ENCODE assay signal across 18 mouse cellular contexts in genomic region chr1:131947997-131948525, GRCm38 (mm10). TPM values are rescaled to one million over a fixed set of nuclear protein-coding genes. Genes with fewer than 3 reads are reported as not detected.
A peak's percentile ranks its signal among the peaks of the same experiment; 100 is the strongest.
DNase-seq lines count a peak whose midpoint lies in the region; ATAC-seq and TF ChIP-seq lines count a peak whose summit lies in the region.
"Had no signal": no experiment of that assay in that cellular context is flagged by ENCODE, and none has a peak within 500 bp of the region (broad histone marks: within the 10 kb centered on the region; RNA-seq: fewer than 3 reads in every experiment).

No protein-coding gene starts in this region.

- no peak for TF ChIP-seq EP300 in stomach, postnatal 0 days (optimal IDR thresholded peaks at IDR 0.05)

- TF ChIP-seq CTCF in kidney, postnatal 0 days (IDR thresholded peaks at IDR 0.05; ENCODE audit: low read depth), result peak; percentile 31; the same call in 1 of the 2 replicates
- peak; percentile 30; the same call in 1 of the 2 replicates for TF ChIP-seq CTCF in stomach, postnatal 0 days (IDR thresholded peaks at IDR 0.05; ENCODE audit: low read depth)

- no peak overlapping the region for H3K4me3 ChIP-seq in heart, embryonic 16.5 days (ENCODE audit: low read length)
- no peak overlapping the region for H3K4me3 ChIP-seq in heart, embryonic 10.5 days
- no peak overlapping the region for H3K4me3 ChIP-seq in kidney, postnatal 0 days (replicated peaks; ENCODE audit: low read depth, low read length)
- no peak overlapping the region for H3K4me3 ChIP-seq in neural tube, embryonic 11.5 days (ENCODE audit: low read depth, low read length)
- no peak overlapping the region for H3K4me3 ChIP-seq in stomach, postnatal 0 days (ENCODE audit: low read depth, low read length)
- H3K4me3 ChIP-seq: forebrain, embryonic 12.5 days; layer of hippocampus, adult 2 months; limb, embryonic 12.5 days; liver, embryonic 15.5 days had no signal

- H3K9me3 ChIP-seq in heart, embryonic 16.5 days (replicated peaks; ENCODE audit: control insufficient read depth, low read length), result no peaks in the 10 kb centered on the region
- H3K9me3 ChIP-seq in heart, embryonic 10.5 days, result no peaks in the 10 kb centered on the region
- no peaks in the 10 kb centered on the region for H3K9me3 ChIP-seq in kidney, postnatal 0 days (replicated peaks; ENCODE audit: low read length)
- H3K9me3 ChIP-seq in neural tube, embryonic 11.5 days (ENCODE audit: control insufficient read depth, low read length), result no peaks in the 10 kb centered on the region
- H3K9me3 ChIP-seq in stomach, postnatal 0 days (ENCODE audit: control insufficient read depth, low read length), result no peaks in the 10 kb centered on the region
- H3K9me3 ChIP-seq: forebrain, embryonic 12.5 days; limb, embryonic 12.5 days; liver, embryonic 15.5 days had no signal

- H3K27ac ChIP-seq in heart, embryonic 16.5 days (ENCODE audit: low read length), result no peak overlapping the region
- H3K27ac ChIP-seq in heart, embryonic 10.5 days, result no peak overlapping the region
- no peak overlapping the region for H3K27ac ChIP-seq in kidney, postnatal 0 days
- no peak overlapping the region for H3K27ac ChIP-seq in neural tube, embryonic 11.5 days (ENCODE audit: low read depth, low read length)
- no peak overlapping the region for H3K27ac ChIP-seq in stomach, postnatal 0 days (replicated peaks)
- H3K27ac ChIP-seq: forebrain, embryonic 12.5 days; layer of hippocampus, adult 2 months; limb, embryonic 12.5 days; liver, embryonic 15.5 days had no signal

- no peak for ATAC-seq in heart, embryonic 16.5 days (replicated peaks; ENCODE audit: extremely low read depth, insufficient read depth, low FRiP score)
- ATAC-seq in kidney, postnatal 0 days (replicated peaks; ENCODE audit: low FRiP score, low read depth), result peak; percentile 44; the same call in 1 of the 2 replicates
- peak; percentile 41; the same call in 1 of the 2 replicates for ATAC-seq in neural tube, embryonic 11.5 days (ENCODE audit: insufficient read depth, low FRiP score, low TSS enrichment)
- peak; percentile 41 for ATAC-seq in stomach, postnatal 0 days (ENCODE audit: low FRiP score, low TSS enrichment)
- ATAC-seq: Patski had no signal

- 21% methylated on average over 1 of the region's 1 CpGs for WGBS in heart, embryonic 16.5 days
- WGBS in heart, embryonic 10.5 days, result 18% methylated on average over 1 of the region's 1 CpGs
- WGBS in kidney, postnatal 0 days, result 14% methylated on average over 1 of the region's 1 CpGs
- 38% methylated on average over 1 of the region's 1 CpGs for WGBS in neural tube, embryonic 11.5 days
- WGBS in stomach, postnatal 0 days, result 55% methylated on average over 1 of the region's 1 CpGs

- no peaks in the 10 kb centered on the region for H3K27me3 ChIP-seq in heart, embryonic 16.5 days (ENCODE audit: control insufficient read depth, insufficient read depth, low read length)
- no peaks in the 10 kb centered on the region for H3K27me3 ChIP-seq in heart, embryonic 10.5 days (ENCODE audit: insufficient read depth, poor library complexity, severe bottlenecking)
- no peaks in the 10 kb centered on the region for H3K27me3 ChIP-seq in kidney, postnatal 0 days (ENCODE audit: insufficient read depth, low read length)
- H3K27me3 ChIP-seq in neural tube, embryonic 11.5 days (ENCODE audit: control insufficient read depth, insufficient read depth, low read length), result no peaks in the 10 kb centered on the region
- H3K27me3 ChIP-seq in stomach, postnatal 0 days (ENCODE audit: control insufficient read depth, insufficient read depth, low read length), result no peaks in the 10 kb centered on the region
- H3K27me3 ChIP-seq: forebrain, embryonic 12.5 days; limb, embryonic 12.5 days; liver, embryonic 15.5 days had no signal

- H3K9ac ChIP-seq in heart, embryonic 16.5 days (ENCODE audit: low read length), result 0 out of 2 replicates have a peak overlapping the region, but pooled peaks have one; percentile 17
- no peak overlapping the region for H3K9ac ChIP-seq in kidney, postnatal 0 days (ENCODE audit: low read depth, low read length)
- peak overlapping the region; percentile 12; the same call in 1 of the 2 replicates for H3K9ac ChIP-seq in neural tube, embryonic 11.5 days (ENCODE audit: low read length)
- no peak overlapping the region for H3K9ac ChIP-seq in stomach, postnatal 0 days (ENCODE audit: low read length)
- H3K9ac ChIP-seq: forebrain, embryonic 12.5 days; limb, embryonic 12.5 days; liver, embryonic 15.5 days had no signal

- H3K4me2 ChIP-seq in heart, embryonic 16.5 days (ENCODE audit: low read depth, low read length), result no peak overlapping the region
- no peak overlapping the region for H3K4me2 ChIP-seq in kidney, postnatal 0 days (ENCODE audit: low read length)
- no peak overlapping the region for H3K4me2 ChIP-seq in neural tube, embryonic 11.5 days (ENCODE audit: low read depth)
- H3K4me2 ChIP-seq in stomach, postnatal 0 days (replicated peaks; ENCODE audit: low read depth), result no peak overlapping the region
- H3K4me2 ChIP-seq: forebrain, embryonic 12.5 days; limb, embryonic 12.5 days; liver, embryonic 15.5 days had no signal

- no peaks in the 10 kb centered on the region for H3K36me3 ChIP-seq in heart, embryonic 16.5 days (ENCODE audit: control insufficient read depth, insufficient read depth)
- no peaks in the 10 kb centered on the region for H3K36me3 ChIP-seq in heart, embryonic 10.5 days
- H3K36me3 ChIP-seq in kidney, postnatal 0 days (ENCODE audit: insufficient read depth, low read length), result no peaks in the 10 kb centered on the region
- H3K36me3 ChIP-seq in neural tube, embryonic 11.5 days (ENCODE audit: control insufficient read depth, insufficient read depth, low read length), result no peaks in the 10 kb centered on the region
- no peaks in the 10 kb centered on the region for H3K36me3 ChIP-seq in stomach, postnatal 0 days (ENCODE audit: control insufficient read depth, insufficient read depth, low read length)
- H3K36me3 ChIP-seq: forebrain, embryonic 12.5 days; limb, embryonic 12.5 days; liver, embryonic 15.5 days had no signal

- no peaks in the 10 kb centered on the region; the same call in 1 of the 2 replicates for H3K4me1 ChIP-seq in heart, embryonic 16.5 days (ENCODE audit: control insufficient read depth, insufficient read depth, low read length)
- H3K4me1 ChIP-seq in heart, embryonic 10.5 days, result peaks cover 22% of the 10 kb centered on the region
- peaks cover 5% of the 10 kb centered on the region; the same call in 1 of the 2 replicates for H3K4me1 ChIP-seq in kidney, postnatal 0 days (replicated peaks; ENCODE audit: insufficient read depth, low read length)
- 0 out of 2 replicates have a peak, but pooled peaks cover 3% of the 10 kb centered on the region for H3K4me1 ChIP-seq in neural tube, embryonic 11.5 days (ENCODE audit: control insufficient read depth, insufficient read depth, low read length)
- H3K4me1 ChIP-seq in stomach, postnatal 0 days (replicated peaks; ENCODE audit: control insufficient read depth, insufficient read depth), result 0 out of 2 replicates have a peak, but pooled peaks cover 2% of the 10 kb centered on the region

- DNase-seq in heart, embryonic 10.5 days (ENCODE audit: low spot score), result no peak
- DNase-seq in kidney, postnatal 0 days (ENCODE audit: low spot score), result peak; percentile 51
- DNase-seq in kidney, adult 9 months, result no peak
- DNase-seq in neural tube, embryonic 11.5 days (ENCODE audit: low spot score), result no peak
- DNase-seq in neural tube, embryonic 10.5 days (ENCODE audit: extremely low spot score, low spot score), result no peak
- DNase-seq in stomach, postnatal 0 days (ENCODE audit: low spot score), result peak; percentile 18
- no peak for DNase-seq in spleen, adult 12 weeks (ENCODE audit: low spot score)
- DNase-seq: adrenal gland, postnatal 36 days; cerebellum, postnatal 10 days; kidney, adult 18-20 months; right cerebral cortex, postnatal 4 days; thymus, adult 18-20 months had no signal

RNA-seq across cellular contexts. Expression of gene Slc45a3, which starts 14.7 kb away (rescaled TPM):
- 5.1 and 5.4 TPM in 2 replicates for polyA plus RNA-seq in heart, embryonic 16.5 days (2015; fragmentation: Nextera tagmentation; extraction: Ambion mirVana)
- 1.1 and 1.9 TPM in 2 replicates for polyA plus RNA-seq in heart, embryonic 10.5 days (2016; fragmentation: Nextera tagmentation; extraction: Ambion mirVana)
- polyA plus RNA-seq in kidney, postnatal 0 days (2015; fragmentation: Nextera tagmentation; extraction: Ambion mirVana), result 9.1 and 10.1 TPM in 2 replicates
- polyA plus RNA-seq in neural tube, embryonic 11.5 days (2014; fragmentation: Nextera tagmentation; extraction: Ambion mirVana), result 11.8 TPM in 2 replicates
- 18.4 and 23.3 TPM in 2 replicates for polyA plus RNA-seq in stomach, postnatal 0 days (2015; fragmentation: Nextera tagmentation; extraction: Ambion mirVana)

RNA-seq across cellular contexts. Expression of gene Nucks1, which starts 37.7 kb away (rescaled TPM):
- 43.8 and 46.9 TPM in 2 replicates for polyA plus RNA-seq in heart, embryonic 16.5 days (2015; fragmentation: Nextera tagmentation; extraction: Ambion mirVana)
- polyA plus RNA-seq in heart, embryonic 10.5 days (2016; fragmentation: Nextera tagmentation; extraction: Ambion mirVana), result 58.3 and 81.0 TPM in 2 replicates
- polyA plus RNA-seq in kidney, postnatal 0 days (2015; fragmentation: Nextera tagmentation; extraction: Ambion mirVana), result 55.2 and 59.9 TPM in 2 replicates
- polyA plus RNA-seq in neural tube, embryonic 11.5 days (2014; fragmentation: Nextera tagmentation; extraction: Ambion mirVana), result 50.6 and 54.6 TPM in 2 replicates
- 24.2 and 30.4 TPM in 2 replicates for polyA plus RNA-seq in stomach, postnatal 0 days (2015; fragmentation: Nextera tagmentation; extraction: Ambion mirVana)

RNA-seq across cellular contexts. Expression of gene Elk4, which starts 59.3 kb away (rescaled TPM):
- polyA plus RNA-seq in heart, embryonic 16.5 days (2015; fragmentation: Nextera tagmentation; extraction: Ambion mirVana), result 17.5 and 17.8 TPM in 2 replicates
- 12.2 and 15.3 TPM in 2 replicates for polyA plus RNA-seq in heart, embryonic 10.5 days (2016; fragmentation: Nextera tagmentation; extraction: Ambion mirVana)
- polyA plus RNA-seq in kidney, postnatal 0 days (2015; fragmentation: Nextera tagmentation; extraction: Ambion mirVana), result 21.4 and 22.0 TPM in 2 replicates
- 18.7 and 21.6 TPM in 2 replicates for polyA plus RNA-seq in neural tube, embryonic 11.5 days (2014; fragmentation: Nextera tagmentation; extraction: Ambion mirVana)
- polyA plus RNA-seq in stomach, postnatal 0 days (2015; fragmentation: Nextera tagmentation; extraction: Ambion mirVana), result 13.8 and 14.3 TPM in 2 replicates

Comparison
In these comparisons a context has a peak if more than half of its experiments do, and no peak if none do; other contexts are left out.
1. DNase-seq: peak in kidney, postnatal 0 days (single experiment) and stomach, postnatal 0 days (single experiment); none in heart, embryonic 10.5 days (single experiment), kidney, adult 9 months (single experiment), neural tube, embryonic 11.5 days (single experiment), neural tube, embryonic 10.5 days (single experiment) and spleen, adult 12 weeks (single experiment).
2. H3K9ac ChIP-seq: peak in heart, embryonic 16.5 days (single experiment) and neural tube, embryonic 11.5 days (single experiment); none in kidney, postnatal 0 days (single experiment) and stomach, postnatal 0 days (single experiment).